Mouse (Mus musculus) forebrain, embryonic 14.5 days (tissue): ENCODE data around the gene Aco1. TPM values are rescaled to one million over a fixed set of nuclear protein-coding genes. Genes with fewer than 3 reads are reported as not detected.
"Not testable (repeated sequence)": the region's sequence is repeated elsewhere in the genome, so short reads cannot be mapped to it uniquely, and the experiment has no call there.

Experiments
- ATAC-seq: fragments of 200-750 bp; cut with Nextera tagmentation; 2 replicates; pipeline ENCODE4 v1.8.0; 2017; ENCODE audit warnings: mild to moderate bottlenecking, moderate library complexity
- DNase-seq: peaks from one replicate; pipeline ENCODE4 v3.0.0-alpha.2; 2015; ENCODE audit warnings: low spot score
- H3K27ac ChIP-seq: fragments of 300-500 bp; sonication (generic); 2 replicates; pipeline ENCODE4 v1.5.1; 2014; ENCODE audit warnings: low read depth, mild to moderate bottlenecking, control low read depth, low read length, moderate library complexity
- H3K27me3 ChIP-seq: fragments of 300-500 bp; sonication (generic); replicated peaks from 2 replicates; pipeline ENCODE4 v1.6.1; 2014; ENCODE audit warnings: low read length, control low read depth, mixed read lengths; ENCODE audit not compliant: control insufficient read depth, insufficient read depth
- H3K36me3 ChIP-seq: fragments of 300-500 bp; sonication (generic); 2 replicates; pipeline ENCODE4 v1.6.1; 2014; ENCODE audit warnings: low read length, control low read depth; ENCODE audit not compliant: control insufficient read depth, insufficient read depth
- H3K4me1 ChIP-seq: fragments of 300-500 bp; sonication (generic); 2 replicates; pipeline ENCODE4 v1.6.1; 2014; ENCODE audit warnings: antibody characterized with exemption, low read length, control low read depth; ENCODE audit not compliant: control insufficient read depth, insufficient read depth
- H3K4me2 ChIP-seq: fragments of 300-500 bp; sonication (generic); 2 replicates; pipeline ENCODE4 v1.6.1; 2014; ENCODE audit warnings: mild to moderate bottlenecking, control low read depth, low read length
- H3K4me3 ChIP-seq: fragments of 300-500 bp; sonication (generic); 2 replicates; pipeline ENCODE4 v1.5.1; 2014; ENCODE audit warnings: low read depth, low read length, control low read depth
- H3K9ac ChIP-seq: fragments of 300-500 bp; sonication (generic); 2 replicates; pipeline ENCODE4 v1.6.1; 2014; ENCODE audit warnings: mild to moderate bottlenecking, low read length, control low read depth, moderate library complexity
- H3K9me3 ChIP-seq: fragments of 300-500 bp; sonication (generic); replicated peaks from 2 replicates; pipeline ENCODE4 v1.6.1; 2016; ENCODE audit warnings: low read length, control low read depth, mixed read lengths; ENCODE audit not compliant: control insufficient read depth
- WGBS: fragments of 180-500 bp; shearing (Covaris S2); extraction: QIAGEN DNeasy Blood & Tissue Kit; methylation state at CpG from one replicate; pipeline ENCODE4 v1.1.7; 2014; 5-methylcytosine and 5-hydroxymethylcytosine counted together
- polyA plus RNA-seq: library from polyadenylated mRNA; unstranded; fragments of >200 nt; fragmentation: Nextera tagmentation; extraction: Ambion mirVana; gene quantifications from 2 replicates; pipeline ENCODE4 v1.2.1, GENCODE M21; 2014

The Aco1 gene
- polyA plus RNA-seq = 50.9 and 55.0 TPM in 2 replicates

GRCm38 (mm10) chr4:40142743-40143532 lies at the start of gene Aco1:
TSS of gene Aco1 (plus strand) at chr4:40143081.
- peak within 1 kb of the TSS; percentile 75 for H3K4me3 ChIP-seq
- no peaks in the 10 kb centered on the region for H3K9me3 ChIP-seq
- H3K4me1 ChIP-seq = peaks cover 13% of the 10 kb centered on the region; the same call in 1 of the 2 replicates
- peak within 1 kb of the TSS; percentile 86 for H3K9ac ChIP-seq
- WGBS = under 1% methylated on average over 43 of the region's 46 CpGs
- H3K27me3 ChIP-seq = no peaks in the 10 kb centered on the region
- no peaks in the 10 kb centered on the region for H3K36me3 ChIP-seq
- ATAC-seq = peak; percentile 96
- H3K4me2 ChIP-seq = peak within 1 kb of the TSS; percentile 71
- DNase-seq = peak; percentile 97
- H3K27ac ChIP-seq = peak within 1 kb of the TSS; percentile 88

GRCm38 (mm10) chr4:40094974-40095373 lies 47.9 kb upstream of the Aco1 start:
- Histone ChIP-seq H3K4me1 (no peaks in the 10 kb centered on the region), H3K9ac (no peak overlapping the region), H3K9me3 (no peaks in the 10 kb centered on the region), H3K36me3 (no peaks in the 10 kb centered on the region), H3K4me3 (no peak overlapping the region), H3K4me2 (no peak overlapping the region), H3K27ac (no peak overlapping the region), H3K27me3 (no peaks in the 10 kb centered on the region)
- DNase-seq (no peak), ATAC-seq (no peak)
- 80% methylated on average over 2 of the region's 2 CpGs for WGBS

GRCm38 (mm10) chr4:40102996-40103395 lies 39.9 kb upstream of the Aco1 start:
- no peak overlapping the region for H3K4me3 ChIP-seq
- no peaks in the 10 kb centered on the region for H3K4me1 ChIP-seq
- peaks cover 3% of the 10 kb centered on the region; the same call in 1 of the 2 replicates for H3K9me3 ChIP-seq
- H3K9ac ChIP-seq = no peak overlapping the region
- no peak for DNase-seq
- H3K4me2 ChIP-seq = no peak overlapping the region
- H3K27me3 ChIP-seq = no peaks in the 10 kb centered on the region
- 87% methylated on average over 1 of the region's 1 CpGs for WGBS
- no peak overlapping the region for H3K27ac ChIP-seq
- ATAC-seq = no peak
- H3K36me3 ChIP-seq = no peaks in the 10 kb centered on the region

GRCm38 (mm10) chr4:40106004-40106536 lies 36.8 kb upstream of the Aco1 start:
- H3K4me3 ChIP-seq = no peak overlapping the region
- H3K4me2 ChIP-seq = no peak overlapping the region
- peak; percentile 10 for DNase-seq
- no peak overlapping the region for H3K9ac ChIP-seq
- no peak overlapping the region for H3K27ac ChIP-seq
- WGBS = 14% methylated on average over 8 of the region's 8 CpGs
- no peaks in the 10 kb centered on the region for H3K27me3 ChIP-seq
- H3K36me3 ChIP-seq = no peaks in the 10 kb centered on the region
- no peaks in the 10 kb centered on the region for H3K4me1 ChIP-seq
- H3K9me3 ChIP-seq = peaks cover 3% of the 10 kb centered on the region; the same call in 1 of the 2 replicates
- peak; percentile 18; the same call in 1 of the 2 replicates for ATAC-seq

- no peak overlapping the region for H3K4me3 ChIP-seq
- no peaks in the 10 kb centered on the region for H3K36me3 ChIP-seq
- 0 out of 2 replicates have a peak, but pooled peaks have one; percentile 26 for ATAC-seq
- H3K4me2 ChIP-seq = no peak overlapping the region
- WGBS = 73% methylated on average over 4 of the region's 4 CpGs
- no peak overlapping the region for H3K9ac ChIP-seq
- peaks cover 3% of the 10 kb centered on the region; the same call in 1 of the 2 replicates for H3K9me3 ChIP-seq
- DNase-seq = no peak
- no peak overlapping the region for H3K27ac ChIP-seq
- no peaks in the 10 kb centered on the region for H3K4me1 ChIP-seq
- no peaks in the 10 kb centered on the region for H3K27me3 ChIP-seq
These were observed 34.9 kb upstream of the Aco1 start for GRCm38 (mm10) chr4:40108030-40108429.

- no peaks in the 10 kb centered on the region for H3K36me3 ChIP-seq
- ATAC-seq = no peak
- H3K27me3 ChIP-seq = no peaks in the 10 kb centered on the region
- H3K4me3 ChIP-seq = no peak overlapping the region
- H3K9me3 ChIP-seq = no peaks in the 10 kb centered on the region
- no peak overlapping the region for H3K27ac ChIP-seq
- H3K4me1 ChIP-seq = no peaks in the 10 kb centered on the region
- WGBS = 83% methylated on average over 1 of the region's 1 CpGs
- H3K4me2 ChIP-seq = no peak overlapping the region
- H3K9ac ChIP-seq = no peak overlapping the region
- DNase-seq = peak; percentile 24
These were observed 29.7 kb upstream of the Aco1 start for GRCm38 (mm10) chr4:40113173-40113572.

- H3K4me1 ChIP-seq = no peaks in the 10 kb centered on the region
- ATAC-seq (no peak), DNase-seq (no peak)
- no peaks in the 10 kb centered on the region for H3K9me3 ChIP-seq
- no peak overlapping the region for H3K27ac ChIP-seq
- no peak overlapping the region for H3K9ac ChIP-seq
- 79% methylated on average over 3 of the region's 3 CpGs for WGBS
- H3K4me2 ChIP-seq = no peak overlapping the region
- no peaks in the 10 kb centered on the region for H3K36me3 ChIP-seq
- H3K27me3 ChIP-seq = no peaks in the 10 kb centered on the region
- no peak overlapping the region for H3K4me3 ChIP-seq
These were observed 21.7 kb upstream of the Aco1 start for GRCm38 (mm10) chr4:40121221-40121620.

GRCm38 (mm10) chr4:40122291-40122690 lies 20.6 kb upstream of the Aco1 start:
- not testable (repeated sequence) for H3K9me3 ChIP-seq, H3K4me1 ChIP-seq, H3K4me2 ChIP-seq, H3K9ac ChIP-seq, H3K36me3 ChIP-seq, ATAC-seq, H3K27me3 ChIP-seq, H3K4me3 ChIP-seq, DNase-seq, H3K27ac ChIP-seq
- 94% methylated on average over 1 of the region's 1 CpGs for WGBS
